Mouse (Mus musculus) forebrain, embryonic 16.5 days (tissue): ENCODE measurements around the gene Ly6g5b. TPM values are rescaled to one million over a fixed set of nuclear protein-coding genes. Genes with fewer than 3 reads are reported as not detected.
A peak's percentile ranks its signal among the peaks of the same experiment; 100 is the strongest.

Experiments used
- ATAC-seq: fragments of 200-750 bp; cut with Nextera tagmentation; 2 replicates; pipeline ENCODE4 v1.8.0; 2017; ENCODE audit warnings: mild to moderate bottlenecking, moderate library complexity
- H3K27ac ChIP-seq: fragments of 300-500 bp; sonication (generic); 2 replicates; pipeline ENCODE4 v1.5.1; 2014; ENCODE audit warnings: low read length, control low read depth
- H3K27me3 ChIP-seq: fragments of 300-500 bp; sonication (generic); replicated peaks from 2 replicates; pipeline ENCODE4 v1.6.1; 2014; ENCODE audit warnings: low read length; ENCODE audit not compliant: control insufficient read depth, insufficient read depth
- H3K36me3 ChIP-seq: fragments of 300-500 bp; sonication (generic); 2 replicates; pipeline ENCODE4 v1.6.1; 2014; ENCODE audit not compliant: control insufficient read depth, insufficient read depth
- H3K4me1 ChIP-seq: fragments of 300-500 bp; sonication (generic); replicated peaks from 2 replicates; pipeline ENCODE4 v1.6.1; 2014; ENCODE audit warnings: low read length; ENCODE audit not compliant: control insufficient read depth, insufficient read depth
- H3K4me2 ChIP-seq: fragments of 300-500 bp; sonication (generic); 2 replicates; pipeline ENCODE4 v1.6.1; 2014; ENCODE audit warnings: mild to moderate bottlenecking, low read length, control low read depth
- H3K4me3 ChIP-seq: fragments of 300-500 bp; sonication (generic); replicated peaks from 2 replicates; pipeline ENCODE4 v1.5.1; 2014; ENCODE audit warnings: mild to moderate bottlenecking, low read length, control low read depth
- H3K9ac ChIP-seq: fragments of 300-500 bp; sonication (generic); replicated peaks from 2 replicates; pipeline ENCODE4 v1.6.1; 2014; ENCODE audit warnings: low read depth, low read length, control low read depth
- H3K9me3 ChIP-seq: fragments of 300-500 bp; sonication (generic); 2 replicates; pipeline ENCODE4 v1.6.1; 2016; ENCODE audit warnings: low read length; ENCODE audit not compliant: control insufficient read depth
- WGBS: fragments of 180-500 bp; shearing (Covaris S2); extraction: QIAGEN DNeasy Blood & Tissue Kit; methylation state at CpG from one replicate; pipeline ENCODE4 v1.1.7; 2014; 5-methylcytosine and 5-hydroxymethylcytosine counted together
- polyA plus RNA-seq: library from polyadenylated mRNA; unstranded; fragments of >200 nt; fragmentation: Nextera tagmentation; extraction: Ambion mirVana; gene quantifications from 2 replicates; pipeline ENCODE4 v1.2.1, GENCODE M21; 2015

Ly6g5b gene
- polyA plus RNA-seq, 1 experiment from 2014 or later, result 1.3 TPM

DNA sequence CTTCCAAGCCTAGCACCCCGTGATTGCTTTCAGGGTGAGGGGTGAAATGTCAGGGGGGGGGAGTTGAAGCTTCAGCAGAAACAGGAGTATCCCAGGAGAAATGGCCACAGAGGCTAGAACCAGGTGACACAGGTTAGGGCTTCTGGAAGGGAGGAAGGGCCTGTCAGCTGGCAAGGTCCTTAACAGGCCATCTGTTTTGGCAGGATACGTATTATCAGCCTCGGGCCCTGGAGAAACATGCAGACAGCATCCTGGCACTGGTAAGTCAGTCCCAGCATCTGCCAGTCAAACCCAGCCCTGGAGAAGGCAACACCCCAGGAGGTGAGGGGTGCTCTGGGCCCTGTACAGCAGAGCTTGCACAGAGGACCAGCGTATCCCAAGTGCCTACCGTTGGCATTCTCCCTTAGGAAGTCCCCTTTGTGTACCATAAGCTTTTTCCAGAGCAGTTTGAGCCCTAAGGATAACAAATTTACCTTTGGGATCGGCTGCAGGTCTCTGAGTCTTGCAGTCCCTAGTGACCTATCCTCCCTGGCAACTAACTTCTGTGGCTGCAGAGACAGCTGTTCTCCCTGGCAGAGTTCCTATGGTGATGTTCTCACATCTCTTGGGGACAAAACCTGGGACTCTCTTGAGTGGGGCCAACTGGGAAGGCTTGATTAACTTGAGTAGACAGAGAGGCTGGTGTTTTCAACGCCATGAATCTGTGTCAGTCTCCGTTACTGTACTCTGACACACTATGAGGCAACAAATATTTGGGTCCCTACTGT lies 24.9 kb downstream of the Ly6g5b start:
- no peaks in the 10 kb centered on the region for H3K27me3 ChIP-seq
- peak overlapping the region; percentile 92 for H3K9ac ChIP-seq
- H3K9me3 ChIP-seq, result no peaks in the 10 kb centered on the region
- peak overlapping the region; percentile 67 for H3K4me3 ChIP-seq
- ATAC-seq, result peak; percentile 13; the same call in 1 of the 2 replicates
- WGBS, result 48% methylated on average over 8 of the region's 8 CpGs
- H3K27ac ChIP-seq, result peak overlapping the region; percentile 98
- H3K36me3 ChIP-seq, result peaks cover 7% of the 10 kb centered on the region; the same call in 1 of the 2 replicates
- peaks cover 13% of the 10 kb centered on the region for H3K4me1 ChIP-seq
- H3K4me2 ChIP-seq, result peak overlapping the region; percentile 66

DNA sequence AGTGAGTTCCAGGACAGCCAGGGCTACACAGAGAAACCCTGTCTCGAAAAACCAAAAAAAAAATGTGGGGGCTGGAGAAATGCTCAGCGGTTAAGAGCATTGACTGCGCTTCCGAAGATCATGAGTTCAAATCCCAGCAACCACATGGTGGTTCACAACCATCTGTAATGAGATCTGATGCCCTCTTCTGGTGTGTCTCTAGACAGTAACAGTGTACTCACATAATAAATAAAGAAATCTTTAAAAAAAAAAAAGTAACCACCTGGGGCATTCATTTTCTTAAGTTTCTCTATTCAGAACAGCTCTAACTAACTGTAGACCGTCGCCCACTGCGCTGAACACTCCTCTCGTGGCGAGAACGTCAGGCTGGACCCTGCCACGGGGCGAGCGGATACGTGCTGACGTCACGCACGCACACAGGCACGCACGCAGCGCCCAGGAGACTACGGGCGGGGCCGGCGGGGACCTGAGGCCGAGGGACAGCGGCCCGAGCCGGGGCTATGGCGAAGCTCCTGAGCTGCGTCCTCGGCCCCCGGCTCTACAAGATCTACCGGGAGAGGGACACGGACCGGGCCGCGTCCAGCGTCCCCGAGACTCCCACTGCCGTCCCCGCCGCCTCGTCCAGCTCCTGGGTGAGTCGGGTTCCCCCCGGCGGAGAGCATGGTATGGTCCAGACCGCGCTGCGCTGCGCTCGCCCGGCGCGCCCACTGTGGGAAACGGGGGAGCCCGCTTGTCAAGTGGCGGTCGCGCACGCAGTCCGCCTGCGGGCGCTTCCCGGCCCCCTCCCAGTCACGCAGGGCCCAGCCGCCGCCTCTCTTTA lies 26.2 kb downstream of the Ly6g5b start, which contains the start of gene Abhd16a:
Gene Abhd16a (plus strand): TSS at position 439 of the 820 bp plus-strand sequence.
- peaks cover 7% of the 10 kb centered on the region; the same call in 1 of the 2 replicates for H3K36me3 ChIP-seq
- H3K4me2 ChIP-seq, result peak within 1 kb of the TSS; percentile 66
- peak within 1 kb of the TSS; percentile 98 for H3K27ac ChIP-seq
- no peaks in the 10 kb centered on the region for H3K27me3 ChIP-seq
- H3K4me3 ChIP-seq, result peak within 1 kb of the TSS; percentile 67
- peak within 1 kb of the TSS; percentile 92 for H3K9ac ChIP-seq
- H3K4me1 ChIP-seq, result peaks cover 13% of the 10 kb centered on the region
- H3K9me3 ChIP-seq, result no peaks in the 10 kb centered on the region
- WGBS, result 3% methylated on average over 63 of the region's 67 CpGs
- peak; percentile 98 for ATAC-seq

DNA sequence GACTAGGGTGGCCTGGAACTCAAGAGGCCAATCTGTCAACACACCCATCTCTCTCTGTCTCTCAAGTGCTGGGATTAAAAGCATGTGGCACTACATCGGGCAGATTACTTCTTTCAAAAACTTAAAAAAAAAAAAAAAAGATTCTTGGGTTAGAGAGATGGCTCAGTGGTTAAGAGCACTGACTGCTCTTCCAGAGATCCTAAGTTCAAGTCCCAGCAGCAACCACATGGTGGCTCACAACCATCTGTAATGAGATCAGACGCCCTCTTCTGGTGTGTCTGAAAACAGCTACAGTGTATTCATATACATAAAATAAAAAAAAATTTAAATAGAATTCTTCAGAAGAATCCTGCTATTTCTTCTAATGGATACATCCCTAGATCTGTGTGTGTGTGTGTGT lies 27.1 kb downstream of the Ly6g5b start:
- Histone ChIP-seq H3K27ac (no peak overlapping the region; the same call in 1 of the 2 replicates), H3K9me3 (no peaks in the 10 kb centered on the region), H3K4me1 (peaks cover 13% of the 10 kb centered on the region), H3K4me2 (no peak overlapping the region), H3K27me3 (no peaks in the 10 kb centered on the region), H3K36me3 (peaks cover 7% of the 10 kb centered on the region; the same call in 1 of the 2 replicates), H3K4me3 (no peak overlapping the region), H3K9ac (no peak overlapping the region)
- no peak for ATAC-seq
- WGBS, result 47% methylated on average over 2 of the region's 2 CpGs

DNA sequence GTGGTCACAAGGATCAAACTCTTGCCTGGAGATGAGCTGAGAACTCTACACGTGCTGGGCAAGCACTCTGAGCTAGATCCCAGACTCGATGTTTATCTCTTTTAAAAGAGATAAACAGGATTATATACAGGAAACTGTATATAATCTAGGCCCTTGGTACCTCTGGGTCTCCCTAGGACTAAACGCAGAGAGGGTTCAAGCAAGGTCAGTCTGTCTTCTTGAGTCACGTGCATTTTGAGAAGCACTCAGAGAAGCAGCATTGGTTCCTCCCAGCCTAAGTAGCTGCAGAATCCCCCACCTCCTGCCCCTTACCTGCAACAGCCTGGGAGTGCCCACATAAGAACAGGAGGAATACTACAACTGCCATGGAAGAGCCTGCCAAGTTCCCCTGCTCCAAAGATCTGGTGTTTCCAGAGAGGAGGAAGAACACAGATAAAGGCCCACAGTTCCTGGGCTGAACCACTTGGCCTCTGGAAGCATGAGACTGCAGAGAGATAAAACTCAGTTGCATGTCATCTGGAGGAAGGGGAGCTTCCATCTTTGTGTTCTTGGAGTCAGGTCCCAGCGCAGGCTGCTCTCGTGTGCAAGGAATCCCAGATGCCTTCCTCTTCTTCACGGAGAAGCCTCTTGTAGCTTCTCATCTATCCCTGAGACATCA lies 29.9 kb downstream of the Ly6g5b start, which contains the start of gene Ly6g6f:
Gene Ly6g6f (minus strand): TSS at position 403 of the 658 bp plus-strand sequence.
- Histone ChIP-seq H3K9me3 (no peaks in the 10 kb centered on the region), H3K4me3 (no peak within 1 kb of the TSS), H3K9ac (no peak within 1 kb of the TSS), H3K27me3 (no peaks in the 10 kb centered on the region), H3K4me2 (no peak within 1 kb of the TSS), H3K4me1 (peaks cover 11% of the 10 kb centered on the region), H3K27ac (no peak within 1 kb of the TSS), H3K36me3 (no peaks in the 10 kb centered on the region)
- no peak for ATAC-seq
- 84% methylated on average over 7 of the region's 7 CpGs for WGBS

DNA sequence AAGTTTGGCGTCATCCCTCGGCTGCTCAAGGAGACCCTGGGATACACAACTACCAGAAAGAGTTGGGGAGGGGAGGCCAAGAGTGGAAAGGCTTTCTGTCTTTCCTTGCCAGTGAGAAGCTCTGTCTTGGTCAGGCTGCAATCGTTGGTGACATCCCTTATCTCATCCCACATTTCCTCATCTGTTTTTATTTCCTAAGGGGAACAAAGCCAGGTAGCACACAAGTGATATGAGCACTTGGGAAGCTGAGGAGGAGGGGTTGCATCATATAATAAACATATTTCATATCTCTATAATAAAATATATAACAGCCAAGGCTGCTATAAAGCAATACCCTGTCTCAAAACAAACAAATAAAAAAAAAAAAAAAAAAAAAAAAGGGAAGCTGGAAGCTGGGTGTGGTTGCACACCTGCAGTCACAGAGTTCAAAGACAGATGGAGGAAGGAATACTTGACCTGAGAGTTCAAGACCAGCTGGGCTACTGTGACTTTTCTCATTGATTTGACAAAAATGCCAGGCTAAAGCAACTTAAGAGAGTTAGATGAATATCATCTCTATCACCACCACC lies 31.2 kb downstream of the Ly6g5b start:
- H3K36me3 ChIP-seq, result no peaks in the 10 kb centered on the region
- no peak for ATAC-seq
- H3K27me3 ChIP-seq, result no peaks in the 10 kb centered on the region
- H3K9ac ChIP-seq, result no peak overlapping the region
- no peaks in the 10 kb centered on the region for H3K9me3 ChIP-seq
- no peak overlapping the region for H3K4me3 ChIP-seq
- H3K4me2 ChIP-seq, result no peak overlapping the region
- peaks cover 3% of the 10 kb centered on the region; the same call in 1 of the 2 replicates for H3K4me1 ChIP-seq
- WGBS, result 88% methylated on average over 3 of the region's 3 CpGs
- no peak overlapping the region for H3K27ac ChIP-seq

DNA sequence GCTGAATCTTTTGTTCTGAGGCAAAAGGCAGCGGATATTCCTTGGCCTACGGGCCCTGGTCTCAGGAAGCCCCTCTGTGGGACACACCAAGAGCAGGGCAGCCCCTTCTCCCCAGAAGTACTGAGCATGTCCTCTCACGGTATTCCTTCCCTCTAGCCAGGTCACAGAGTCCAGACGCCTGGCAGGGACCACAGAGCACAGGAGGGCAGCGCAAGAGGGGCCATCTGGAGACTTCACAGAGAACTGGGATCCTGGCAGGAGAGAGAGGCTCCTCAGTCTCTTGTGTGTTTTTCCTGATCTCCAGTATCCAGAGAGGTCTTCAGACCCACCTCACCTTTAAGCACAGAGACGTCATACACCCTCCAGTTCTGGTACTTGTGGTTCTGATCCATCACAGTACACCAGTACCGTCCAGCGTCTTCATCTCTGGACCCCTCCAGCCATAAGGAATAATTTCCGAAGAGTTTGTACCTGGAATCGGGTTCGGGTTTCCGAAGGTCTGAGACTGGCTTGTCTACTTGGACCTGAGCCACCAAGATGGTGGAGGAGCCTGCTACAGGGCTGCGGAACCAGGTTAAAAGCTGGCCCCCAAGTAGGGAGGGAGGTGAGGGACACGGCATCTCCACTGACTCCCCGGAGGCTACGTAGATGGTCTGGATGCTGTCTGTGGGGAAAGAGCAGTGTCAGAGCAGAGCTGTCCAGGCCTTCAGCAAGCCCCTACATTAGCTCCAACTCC lies 32.2 kb downstream of the Ly6g5b start:
- Histone ChIP-seq H3K36me3 (no peaks in the 10 kb centered on the region), H3K4me2 (no peak overlapping the region), H3K27me3 (no peaks in the 10 kb centered on the region), H3K4me3 (no peak overlapping the region), H3K9ac (no peak overlapping the region), H3K9me3 (no peaks in the 10 kb centered on the region), H3K27ac (no peak overlapping the region), H3K4me1 (peaks cover 5% of the 10 kb centered on the region; the same call in 1 of the 2 replicates)
- no peak for ATAC-seq
- 85% methylated on average over 16 of the region's 16 CpGs for WGBS

DNA sequence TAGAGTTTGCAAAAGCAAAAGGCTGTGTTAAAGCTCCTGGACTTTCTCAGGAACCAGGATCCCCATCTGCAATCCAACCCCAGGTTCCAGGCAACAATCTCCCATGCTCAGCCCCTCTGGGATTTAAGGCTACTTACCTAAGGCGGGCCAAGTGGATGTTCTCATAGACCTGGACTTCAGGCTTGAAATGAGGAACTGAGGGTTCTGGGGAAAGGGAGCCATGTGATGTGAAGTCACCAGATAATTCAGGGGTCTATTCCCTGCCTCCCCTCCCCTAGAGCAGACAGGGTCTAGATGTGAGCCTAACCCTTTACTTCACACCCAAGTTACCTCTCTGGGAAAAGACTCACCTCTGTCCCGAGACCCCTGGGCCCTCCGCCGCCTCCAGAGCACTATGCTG lies 34.5 kb downstream of the Ly6g5b start:
- no peaks in the 10 kb centered on the region for H3K27me3 ChIP-seq
- no peak for ATAC-seq
- no peak overlapping the region for H3K27ac ChIP-seq
- no peaks in the 10 kb centered on the region for H3K36me3 ChIP-seq
- no peak overlapping the region for H3K4me2 ChIP-seq
- no peak overlapping the region for H3K9ac ChIP-seq
- no peak overlapping the region for H3K4me3 ChIP-seq
- WGBS, result 80% methylated on average over 4 of the region's 4 CpGs
- H3K9me3 ChIP-seq, result no peaks in the 10 kb centered on the region
- H3K4me1 ChIP-seq, result peaks cover 24% of the 10 kb centered on the region

DNA sequence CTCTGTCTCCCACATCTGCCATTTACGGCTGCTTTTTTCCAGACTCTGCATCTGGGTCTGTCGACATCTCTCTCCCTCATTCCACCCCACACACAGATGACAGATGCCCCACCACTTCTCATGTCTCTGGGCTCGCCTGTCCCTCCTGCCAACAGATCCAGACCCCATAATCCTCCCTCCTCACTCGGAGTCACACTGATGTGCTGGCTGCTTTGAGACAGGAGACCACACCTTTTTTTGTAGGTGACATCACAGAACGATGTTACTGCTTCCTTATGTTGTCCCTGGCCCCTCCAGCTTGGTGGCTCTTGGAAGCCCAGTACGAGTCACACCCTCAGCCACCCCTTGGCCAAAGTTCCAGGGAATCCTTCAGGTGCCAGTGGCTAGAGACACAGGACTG lies 35.0 kb downstream of the Ly6g5b start:
- peaks cover 24% of the 10 kb centered on the region for H3K4me1 ChIP-seq
- H3K4me2 ChIP-seq, result no peak overlapping the region
- H3K27me3 ChIP-seq, result no peaks in the 10 kb centered on the region
- H3K36me3 ChIP-seq, result no peaks in the 10 kb centered on the region
- ATAC-seq, result no peak
- H3K27ac ChIP-seq, result no peak overlapping the region
- no peak overlapping the region for H3K4me3 ChIP-seq
- no peaks in the 10 kb centered on the region for H3K9me3 ChIP-seq
- 57% methylated on average over 6 of the region's 6 CpGs for whole genome bisulfite sequencing
- no peak overlapping the region for H3K9ac ChIP-seq
